Mouse (Mus musculus): ENCODE results near the gene Gp9.

The Gp9 gene

GRCm38 (mm10) chr6:87810713-87811669 is 33.1 kb downstream of the Gp9 start:
- no peak for DNase-seq

GRCm38 (mm10) chr6:87811675-87812338 is 33.9 kb downstream of the Gp9 start, which contains the start of gene Rab43:
Gene Rab43, minus strand, starts transcription at chr6:87812164.
- DNase-seq = peak; percentile 90

- DNase-seq = no peak
Observed at GRCm38 (mm10) chr6:87812656-87813055, 34.8 kb downstream of the Gp9 start.

- DNase-seq = no peak
Observed at GRCm38 (mm10) chr6:87814486-87814885, 36.6 kb downstream of the Gp9 start.

- no peak for DNase-seq
Observed at GRCm38 (mm10) chr6:87820366-87820765, 42.5 kb downstream of the Gp9 start.

Data from cerebellum, adult 8-10 months (tissue).